In the genomic region with DNA sequence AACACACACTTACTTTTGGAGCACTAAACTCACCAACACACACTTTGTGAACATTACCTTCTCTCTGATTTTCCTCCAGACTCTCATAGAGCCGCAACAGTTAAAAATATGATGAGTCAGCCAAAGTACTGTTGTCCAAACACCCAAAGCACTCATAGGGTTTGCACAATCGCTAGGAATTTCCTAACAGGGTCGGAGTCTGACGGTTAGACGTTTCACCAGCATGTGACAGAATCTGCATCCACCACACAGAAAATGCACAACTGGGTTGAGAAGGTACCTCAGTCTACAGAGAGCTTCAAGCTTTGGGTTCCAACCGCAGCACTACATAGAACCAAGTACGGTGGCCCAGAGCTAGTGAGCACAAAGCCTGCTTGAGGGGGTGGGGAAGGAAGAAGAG, we compare ENCODE assay signal across 13 mouse cellular contexts.
DNase-seq lines count a peak whose midpoint lies in the region.
"Had no signal": no experiment of that assay in that cellular context is flagged by ENCODE, and none has a peak within 500 bp of the region (broad histone marks: within the 10 kb centered on the region; RNA-seq: fewer than 3 reads in every experiment).

No protein-coding gene starts in this region.

- H3K9me3 ChIP-seq in embryonic facial prominence, embryonic 10.5 days = no peaks in the 10 kb centered on the region
- H3K9me3 ChIP-seq in hindbrain, embryonic 10.5 days = no peaks in the 10 kb centered on the region
- H3K9me3 ChIP-seq: limb, embryonic 13.5 days had no signal

- no peak overlapping the region for H3K4me3 ChIP-seq in embryonic facial prominence, embryonic 10.5 days
- no peak overlapping the region for H3K4me3 ChIP-seq in hindbrain, embryonic 10.5 days
- H3K4me3 ChIP-seq: erythroblast, embryonic 14.5 days; limb, embryonic 13.5 days; myocyte had no signal

- 87% methylated on average over 7 of the region's 7 CpGs for WGBS in embryonic facial prominence, embryonic 10.5 days
- WGBS in hindbrain, embryonic 10.5 days = 92% methylated on average over 7 of the region's 7 CpGs

- peak; percentile 26 to 41 for DNase-seq in urinary bladder, adult 18-20 months (ENCODE audit: low spot score in 2 of 2)
- DNase-seq in urinary bladder, postnatal 4 days (ENCODE audit: low spot score in 2 of 2) = no peak
- DNase-seq in induced T-regulatory cell, adult 2 months (ENCODE audit: low read depth) = peak; percentile 28
- peak; percentile 59 for DNase-seq in lung, postnatal 14 days
- DNase-seq in embryonic facial prominence, embryonic 10.5 days (ENCODE audit: low spot score) = no peak
- no peak for DNase-seq in ovary, postnatal 14 days (ENCODE audit: low spot score)
- no peak for DNase-seq in gastrocnemius, adult 8-10 months (ENCODE audit: low spot score in 2 of 2)
- no peak for DNase-seq in hindbrain, embryonic 10.5 days (ENCODE audit: low spot score)
- DNase-seq: cerebellum, postnatal 25 days; retina, postnatal 1 day had no signal

- H3K4me1 ChIP-seq in embryonic facial prominence, embryonic 10.5 days = no peaks in the 10 kb centered on the region
- no peaks in the 10 kb centered on the region for H3K4me1 ChIP-seq in hindbrain, embryonic 10.5 days (replicated peaks)
- H3K4me1 ChIP-seq: limb, embryonic 13.5 days had no signal

- no peaks in the 10 kb centered on the region for H3K36me3 ChIP-seq in embryonic facial prominence, embryonic 10.5 days (replicated peaks)
- no peaks in the 10 kb centered on the region for H3K36me3 ChIP-seq in hindbrain, embryonic 10.5 days
- H3K36me3 ChIP-seq: limb, embryonic 13.5 days had no signal

- H3K27me3 ChIP-seq in embryonic facial prominence, embryonic 10.5 days (replicated peaks; ENCODE audit: low read depth, poor library complexity, severe bottlenecking) = no peaks in the 10 kb centered on the region
- H3K27me3 ChIP-seq in hindbrain, embryonic 10.5 days (ENCODE audit: insufficient read depth, poor library complexity, severe bottlenecking) = no peaks in the 10 kb centered on the region
- H3K27me3 ChIP-seq: limb, embryonic 13.5 days had no signal

- no peak overlapping the region for H3K27ac ChIP-seq in embryonic facial prominence, embryonic 10.5 days (replicated peaks)
- H3K27ac ChIP-seq in hindbrain, embryonic 10.5 days = no peak overlapping the region
- H3K27ac ChIP-seq: limb, embryonic 13.5 days had no signal

Comparison
In these comparisons a context has a peak if more than half of its experiments do, and no peak if none do; other contexts are left out.
1. DNase-seq: peak in urinary bladder, adult 18-20 months (2 of 2), induced T-regulatory cell, adult 2 months (single experiment) and lung, postnatal 14 days (single experiment); none in urinary bladder, postnatal 4 days (0 of 2), embryonic facial prominence, embryonic 10.5 days (single experiment), ovary, postnatal 14 days (single experiment), gastrocnemius, adult 8-10 months (0 of 2) and hindbrain, embryonic 10.5 days (single experiment).